Mouse (Mus musculus): ENCODE results near the gene Lrg1.
"Not testable (repeated sequence)": the region's sequence is repeated elsewhere in the genome, so short reads cannot be mapped to it uniquely, and the experiment has no call there.

The Lrg1 gene

GRCm38 (mm10) chr17:56109219-56110051, 12.4 kb downstream of the Lrg1 start, which contains the start of gene Plin4:
Plin4 (minus strand) TSS chr17:56109803.
- no peak for DNase-seq (ENCODE audit: low read depth, low spot score)

GRCm38 (mm10) chr17:56108334-56109044, 13.3 kb downstream of the Lrg1 start:
- DNase-seq (ENCODE audit: low read depth, low spot score) = peak; percentile 27

GRCm38 (mm10) chr17:56107736-56108135, 14.1 kb downstream of the Lrg1 start:
- no peak for DNase-seq (ENCODE audit: low read depth, low spot score)

- DNase-seq (ENCODE audit: low read depth, low spot score) = no peak
Measured at GRCm38 (mm10) chr17:56106981-56107380, 14.8 kb downstream of the Lrg1 start.

GRCm38 (mm10) chr17:56106436-56106835, 15.4 kb downstream of the Lrg1 start:
- DNase-seq (ENCODE audit: low read depth, low spot score) = not testable (repeated sequence)

GRCm38 (mm10) chr17:56104821-56105220, 17.0 kb downstream of the Lrg1 start:
- not testable (repeated sequence) for DNase-seq (ENCODE audit: low read depth, low spot score)

- no peak for DNase-seq (ENCODE audit: low read depth, low spot score)
Measured at GRCm38 (mm10) chr17:56103465-56104285, 18.1 kb downstream of the Lrg1 start.

- no peak for DNase-seq (ENCODE audit: low read depth, low spot score)
Measured at GRCm38 (mm10) chr17:56102927-56103326, 18.9 kb downstream of the Lrg1 start.

- no peak for DNase-seq (ENCODE audit: low read depth, low spot score)
Measured at GRCm38 (mm10) chr17:56102158-56102557, 19.6 kb downstream of the Lrg1 start.

- no peak for DNase-seq (ENCODE audit: low read depth, low spot score)
Measured at GRCm38 (mm10) chr17:56100811-56101210, 21.0 kb downstream of the Lrg1 start.

GRCm38 (mm10) chr17:56098711-56099572, 22.9 kb downstream of the Lrg1 start:
- DNase-seq (ENCODE audit: low read depth, low spot score) = no peak

GRCm38 (mm10) chr17:56098180-56098579, 23.6 kb downstream of the Lrg1 start:
- DNase-seq (ENCODE audit: low read depth, low spot score) = no peak

- no peak for DNase-seq (ENCODE audit: low read depth, low spot score)
Measured at GRCm38 (mm10) chr17:56096883-56097282, 24.9 kb downstream of the Lrg1 start.

GRCm38 (mm10) chr17:56092794-56093193, 29.0 kb downstream of the Lrg1 start:
- DNase-seq (ENCODE audit: low read depth, low spot score) = no peak

GRCm38 (mm10) chr17:56092312-56092711, 29.5 kb downstream of the Lrg1 start:
- DNase-seq (ENCODE audit: low read depth, low spot score) = no peak

GRCm38 (mm10) chr17:56080781-56081585, 40.8 kb downstream of the Lrg1 start:
- DNase-seq (ENCODE audit: low read depth, low spot score) = peak; percentile 63

- DNase-seq (ENCODE audit: low read depth, low spot score) = no peak
Measured at GRCm38 (mm10) chr17:56079921-56080320, 41.9 kb downstream of the Lrg1 start.

- peak; percentile 100 for DNase-seq (ENCODE audit: low read depth, low spot score)
Measured at GRCm38 (mm10) chr17:56078880-56079795, 42.7 kb downstream of the Lrg1 start, which contains the start of gene Hdgfl2. Hdgfl2 (plus strand) TSS chr17:56079634.

GRCm38 (mm10) chr17:56078361-56078760, 43.4 kb downstream of the Lrg1 start:
- not testable (repeated sequence) for DNase-seq (ENCODE audit: low read depth, low spot score)

Data from telencephalon, adult 2 months (tissue).